Mouse (Mus musculus) spleen, adult 18-20 months (tissue): ENCODE measurements around the gene Maco1.
"Not testable (repeated sequence)": the region's sequence is repeated elsewhere in the genome, so short reads cannot be mapped to it uniquely, and the experiment has no call there.

Experiments
- DNase-seq, 2 experiments: peaks; one replicate each; pipeline ENCODE4 v3.0.0; 2022; ENCODE audit warnings: mixed read lengths in 2 of 2

The Maco1 gene

DNA sequence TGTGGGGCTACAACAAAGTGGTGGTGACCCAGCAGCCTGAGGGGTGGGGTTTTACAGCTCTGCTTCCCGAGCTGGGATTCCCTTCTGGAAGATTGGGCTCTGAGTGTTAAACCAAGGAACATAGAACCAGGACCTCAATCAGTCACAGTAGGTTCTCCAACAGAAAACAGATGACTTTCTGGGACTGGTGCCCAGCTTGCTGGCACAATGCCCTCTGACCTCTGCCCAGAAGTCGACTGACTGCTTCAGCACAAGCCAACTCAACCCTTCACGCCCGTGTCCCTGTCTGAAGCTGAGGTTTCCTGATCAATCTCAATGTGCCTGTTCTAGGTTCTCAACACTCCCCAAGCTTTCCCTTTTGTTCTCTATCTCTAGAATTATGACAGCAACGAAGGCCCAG, 48.4 kb downstream of the Maco1 start:
- DNase-seq = no peak

DNA sequence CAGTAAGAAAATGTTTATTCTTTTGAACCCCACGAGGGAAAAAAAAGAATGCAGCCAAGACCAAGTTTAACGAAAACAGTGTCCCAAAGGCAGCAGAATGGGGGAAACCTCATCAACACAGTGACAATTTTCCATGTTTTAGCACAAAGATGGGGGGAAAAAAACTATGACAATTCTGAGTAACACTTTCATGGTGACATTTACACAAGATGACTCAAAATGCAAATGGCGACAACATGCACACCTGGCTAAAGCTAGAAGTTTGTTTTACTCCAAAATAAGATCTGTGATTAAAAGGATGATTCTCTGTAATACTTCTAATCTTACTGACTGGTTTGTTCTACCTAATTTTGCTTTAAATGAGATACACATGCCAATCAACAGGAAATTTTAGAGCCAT, 50.4 kb downstream of the Maco1 start:
- DNase-seq = no peak

DNA sequence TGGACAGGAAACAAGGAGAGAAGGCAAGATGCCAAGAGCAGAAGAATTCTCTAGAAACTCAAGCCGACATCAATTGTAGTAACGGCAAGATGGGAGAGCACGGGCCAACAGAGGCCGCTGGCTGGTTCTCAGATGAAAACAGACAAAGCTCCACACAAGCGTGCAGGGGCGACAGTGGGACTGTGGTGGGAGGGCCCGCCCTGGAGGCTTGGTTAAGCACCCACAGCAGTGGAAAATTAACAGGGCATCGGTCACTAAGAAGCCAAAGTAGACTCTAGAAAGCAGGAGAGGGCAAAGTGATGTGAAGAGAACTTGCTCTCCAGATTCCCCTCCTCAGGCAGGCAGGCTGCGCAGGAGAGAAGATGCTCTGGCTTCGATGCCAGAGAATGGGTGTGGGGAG, 51.0 kb downstream of the Maco1 start:
- no peak for DNase-seq

DNA sequence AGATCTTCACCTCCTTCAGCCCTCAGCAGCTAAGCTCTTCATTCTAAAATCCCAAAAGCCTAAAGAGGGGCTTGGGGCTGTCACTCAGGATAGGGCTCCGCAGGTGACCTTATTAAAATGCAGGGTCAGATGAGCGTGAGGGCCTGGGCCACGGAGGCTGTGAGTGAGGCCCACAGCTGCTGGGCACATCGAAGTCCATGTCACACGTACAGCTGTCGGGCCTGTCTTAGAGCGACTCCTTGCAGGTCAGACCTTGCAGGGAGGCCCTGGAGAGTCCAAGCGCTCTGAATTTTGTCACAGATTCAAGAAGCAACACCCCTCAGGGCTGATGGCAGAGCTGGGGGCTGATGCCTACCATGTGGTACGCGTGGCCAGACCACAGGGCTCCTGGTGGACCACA, 52.5 kb downstream of the Maco1 start:
- DNase-seq = no peak

DNA sequence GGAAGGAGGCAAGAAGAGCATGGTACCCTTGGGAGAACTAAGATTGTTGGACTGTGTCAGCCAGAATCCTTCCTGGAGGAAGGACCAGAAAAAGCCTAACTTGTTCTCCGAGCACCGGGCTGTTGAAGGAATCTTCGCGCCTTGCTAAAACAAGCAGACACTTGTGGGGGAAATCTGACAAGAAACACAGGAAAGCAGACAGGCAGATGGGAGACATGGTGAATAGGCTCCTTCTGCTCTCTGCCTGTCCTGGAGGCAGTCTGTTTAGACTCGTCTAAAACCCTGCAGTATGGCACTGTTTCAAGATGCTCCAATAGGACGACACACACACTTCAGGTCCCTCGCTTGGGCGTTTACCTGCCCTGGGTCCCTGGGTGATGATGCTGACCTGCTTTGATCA, 53.0 kb downstream of the Maco1 start:
- no peak for DNase-seq

DNA sequence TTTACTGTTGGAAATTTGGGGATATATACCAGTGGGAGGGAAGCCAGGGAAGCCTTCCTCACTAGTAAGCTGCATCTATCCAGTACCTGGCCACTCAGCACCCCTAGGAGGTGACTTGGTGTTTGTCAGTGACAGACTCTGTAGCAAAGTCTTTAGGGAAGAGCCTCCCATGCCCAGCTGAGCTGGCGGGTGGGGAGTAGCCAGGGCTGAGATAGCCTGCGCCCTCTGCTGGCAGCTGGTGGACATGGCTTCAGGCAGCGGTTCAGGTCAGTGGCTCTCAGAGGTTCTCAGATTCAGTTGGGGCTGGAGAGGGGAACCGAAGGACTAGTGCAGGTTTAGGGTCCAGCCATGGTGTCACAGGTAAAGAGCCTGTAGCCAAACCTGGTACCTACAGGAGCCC, 53.9 kb downstream of the Maco1 start:
- DNase-seq = peak; percentile 40 to 67

DNA sequence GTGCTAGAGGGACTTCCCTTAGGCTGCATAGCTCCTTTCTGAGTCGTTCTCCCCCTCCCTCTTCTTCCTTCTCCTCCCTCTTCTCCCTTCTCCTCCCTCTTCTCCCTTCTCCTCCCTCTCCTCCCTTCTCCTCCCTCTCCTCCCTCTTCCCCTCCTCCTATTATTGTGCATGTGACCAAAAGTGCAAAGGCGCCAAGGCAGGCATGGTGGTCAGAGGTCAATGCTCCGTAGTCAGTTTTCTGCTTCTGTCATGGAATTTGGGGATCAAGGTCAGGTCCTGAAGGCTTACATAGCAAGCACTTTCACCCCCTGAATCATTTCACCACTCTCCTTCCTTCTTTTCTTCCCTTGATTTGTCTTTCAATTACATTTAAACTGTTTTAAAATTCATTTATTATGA, 54.3 kb downstream of the Maco1 start:
- DNase-seq = no peak

DNA sequence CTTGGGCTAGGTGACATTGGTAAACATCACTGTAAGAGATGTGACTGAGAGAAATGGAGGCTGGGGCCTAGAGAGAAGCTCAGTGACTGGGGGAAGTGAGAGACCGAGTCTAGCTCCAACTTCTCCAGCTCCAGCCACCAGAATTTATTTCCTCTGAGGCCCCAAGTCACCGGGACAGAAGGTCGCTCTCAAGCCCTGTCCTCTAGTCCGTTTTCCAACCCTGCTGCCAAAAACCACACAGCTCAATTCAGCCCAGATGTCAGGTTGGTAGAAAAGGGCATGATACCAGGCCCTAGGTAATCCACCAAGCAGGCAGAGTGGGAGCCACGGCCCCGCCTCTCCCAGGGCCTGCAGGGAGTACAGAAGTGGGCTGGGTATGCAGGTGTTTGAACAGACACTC, 55.5 kb downstream of the Maco1 start:
- DNase-seq = no peak

DNA sequence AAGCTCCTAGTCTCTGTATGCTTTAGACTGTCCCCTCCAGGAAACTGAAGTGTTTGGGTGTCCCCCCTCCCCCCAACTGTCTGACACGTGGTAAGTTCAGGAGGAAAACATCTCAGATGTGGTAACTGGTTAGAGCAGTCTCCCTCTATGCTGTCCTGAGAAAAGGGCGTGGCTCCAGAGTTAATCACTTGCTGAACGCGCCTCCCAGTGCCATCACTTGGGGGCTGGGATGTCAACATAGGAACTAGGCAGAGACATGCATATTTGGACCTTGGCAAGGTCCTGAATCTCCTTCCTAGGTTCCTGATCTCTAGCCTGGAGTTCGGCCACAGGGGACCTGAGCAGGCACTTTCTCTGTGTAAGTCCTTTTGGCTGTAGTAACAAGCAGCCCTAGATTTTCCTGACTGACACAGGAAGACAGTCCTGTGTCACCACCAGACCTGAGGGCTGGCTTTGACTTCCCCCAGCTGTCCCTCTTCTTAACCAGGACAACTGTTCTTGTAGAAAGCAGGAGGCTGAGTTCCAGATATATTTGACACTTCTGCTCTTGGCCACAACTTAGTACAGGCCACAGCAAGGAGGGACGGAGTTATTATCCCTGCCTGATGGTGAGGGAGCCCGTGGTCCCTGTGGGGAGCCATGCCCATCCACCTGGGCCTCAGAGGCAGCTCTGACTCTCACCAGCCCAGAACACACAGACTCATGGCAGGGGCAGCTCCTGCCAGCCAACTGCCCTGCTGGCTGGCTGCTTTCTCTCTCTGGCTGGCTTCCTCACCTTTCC, 56.4 kb downstream of the Maco1 start:
- no peak for DNase-seq

DNA sequence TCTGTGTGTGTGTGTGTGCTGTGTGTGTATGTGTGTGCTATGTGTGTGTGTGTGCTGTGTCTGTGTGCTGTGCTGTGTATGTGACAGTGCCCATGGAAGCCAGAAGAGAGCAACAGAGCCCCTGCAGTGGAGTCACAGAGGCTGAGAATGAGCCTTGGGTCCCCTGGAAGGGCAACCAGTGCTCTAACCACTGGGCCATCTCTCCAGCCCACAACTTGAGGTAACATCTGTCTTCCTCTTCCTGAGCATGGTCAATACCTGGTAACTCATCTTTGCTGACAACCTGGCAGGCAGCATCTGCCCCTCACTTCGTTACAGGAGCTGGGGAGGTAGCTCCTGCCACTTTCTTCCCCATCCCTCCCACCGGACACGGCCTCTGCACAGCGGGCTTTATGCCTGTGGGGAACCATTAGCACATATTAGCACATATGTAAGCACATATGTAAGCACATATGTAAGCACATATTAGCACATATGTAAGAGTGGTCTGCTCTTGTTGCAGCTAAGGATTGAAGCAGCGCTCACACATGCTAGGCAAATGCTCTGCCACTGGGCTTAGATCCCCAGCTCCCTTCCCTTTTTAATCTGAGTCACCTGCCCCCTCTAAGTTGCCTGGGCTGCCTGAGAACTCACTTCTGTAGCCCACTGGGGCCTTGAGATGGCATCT, 57.2 kb downstream of the Maco1 start:
- DNase-seq = no peak

DNA sequence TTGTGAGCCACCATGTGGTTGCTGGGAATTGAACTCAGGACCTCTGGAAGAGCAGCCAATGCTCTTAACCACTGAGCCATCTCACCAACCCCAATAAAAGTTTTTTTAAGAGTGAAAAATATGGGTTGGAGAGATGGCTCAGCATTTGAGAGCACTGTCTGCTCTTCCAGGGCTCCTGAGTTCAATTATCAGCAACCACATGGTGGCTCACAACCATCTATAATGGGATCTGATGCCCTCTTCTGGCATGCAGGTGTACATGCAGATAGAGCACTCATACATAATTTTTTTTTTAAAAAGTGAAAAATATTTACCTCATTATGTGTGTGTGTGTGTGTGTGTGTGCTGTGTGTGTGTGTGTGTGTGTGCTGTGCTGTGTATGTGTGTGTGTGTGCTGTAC, 58.2 kb downstream of the Maco1 start:
- DNase-seq = not testable (repeated sequence)

DNA sequence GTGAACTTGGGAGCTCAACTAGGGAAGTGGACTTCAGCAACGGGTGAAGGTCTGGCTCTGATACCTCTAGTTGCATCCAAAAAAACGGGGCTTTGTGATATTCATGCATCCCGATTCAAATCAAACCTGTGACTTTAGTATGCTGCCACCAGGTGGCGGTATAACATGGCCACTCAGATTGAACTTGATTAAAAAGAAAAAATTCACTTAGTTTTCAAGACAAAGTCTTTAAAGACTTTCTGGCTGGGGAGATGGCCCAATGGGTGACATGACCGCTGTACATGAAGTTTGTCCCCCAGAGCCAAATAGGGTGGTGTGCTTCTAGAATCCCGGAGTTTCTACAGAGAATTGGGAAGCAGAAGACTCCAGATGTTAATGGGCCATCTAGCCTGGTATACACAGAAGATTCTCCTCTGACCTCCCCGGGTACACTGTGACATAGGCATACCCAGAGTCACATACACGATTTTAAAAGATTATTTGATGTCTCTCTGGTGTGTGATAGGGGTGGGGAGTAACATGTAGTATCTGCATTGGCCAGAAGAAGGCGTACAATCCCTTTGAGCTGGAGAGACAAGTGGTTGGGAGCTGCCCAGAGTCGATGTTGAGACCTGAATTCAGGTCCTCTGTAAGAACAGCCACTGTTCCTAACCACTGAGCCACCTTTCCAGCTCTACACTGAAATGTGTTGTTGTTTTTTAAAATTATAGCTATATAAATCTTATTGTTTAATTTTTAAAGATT, 59.8 kb downstream of the Maco1 start:
- DNase-seq = peak in 1 of 2 experiments; percentile 66

DNA sequence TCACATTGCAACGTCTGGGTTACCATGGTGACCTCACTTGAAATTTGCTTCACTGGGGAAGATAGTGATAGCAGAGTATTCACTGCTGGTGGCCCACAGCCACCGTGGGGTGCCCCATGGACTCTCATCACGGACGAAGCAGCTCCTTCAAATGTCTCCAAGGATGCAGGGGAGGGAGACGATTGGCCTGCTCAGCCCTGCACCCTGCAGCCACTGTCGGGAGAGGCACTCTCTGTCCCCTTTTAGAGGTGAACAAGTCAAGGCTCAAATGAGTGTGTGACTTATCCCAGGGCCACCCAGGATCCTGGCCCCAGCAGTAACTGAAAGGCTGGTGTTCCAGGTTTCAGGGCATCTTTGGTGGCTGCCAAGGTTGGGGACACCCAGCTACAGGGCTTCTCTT, 61.4 kb downstream of the Maco1 start:
- DNase-seq = no peak

DNA sequence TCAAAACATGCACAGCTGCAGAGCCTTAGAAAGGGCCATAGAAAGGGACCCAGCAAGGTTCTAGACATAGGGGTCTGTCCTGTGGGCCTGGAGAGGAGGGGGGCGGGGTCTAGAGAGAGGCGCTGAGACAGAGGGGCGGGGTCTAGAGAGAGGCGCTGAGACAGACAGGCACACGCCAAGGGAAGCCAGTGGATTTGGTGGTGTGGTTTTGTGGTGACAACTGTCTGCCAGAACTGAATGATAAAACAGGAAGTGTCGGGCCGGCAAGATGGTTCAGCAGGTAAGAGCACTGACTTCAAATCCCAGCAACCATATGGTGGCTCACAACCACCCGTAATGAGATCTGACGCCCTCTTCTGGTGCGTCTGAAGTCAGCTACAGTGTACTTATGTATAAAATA, 66.2 kb downstream of the Maco1 start:
- peak; percentile 37 to 48 for DNase-seq

DNA sequence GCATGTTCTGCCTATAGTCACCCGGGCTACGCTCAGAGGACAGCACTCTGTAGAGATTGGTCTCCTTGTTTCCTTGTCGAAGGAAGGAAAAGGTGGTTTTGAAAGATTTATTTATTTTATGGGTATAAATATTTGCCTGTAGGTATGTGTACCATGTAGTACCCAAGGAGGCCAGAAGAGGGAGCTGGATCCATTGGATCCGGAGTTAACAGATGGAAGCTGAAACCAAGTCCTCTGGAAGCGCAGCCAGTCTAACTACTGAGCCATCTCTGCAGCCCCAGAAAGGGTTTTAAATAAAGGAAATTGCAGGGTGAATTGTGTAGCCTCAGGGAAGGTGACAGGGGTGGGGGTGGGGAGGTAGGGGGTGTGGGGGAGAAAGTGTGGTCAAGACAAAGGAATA, 68.4 kb downstream of the Maco1 start:
- no peak for DNase-seq

DNA sequence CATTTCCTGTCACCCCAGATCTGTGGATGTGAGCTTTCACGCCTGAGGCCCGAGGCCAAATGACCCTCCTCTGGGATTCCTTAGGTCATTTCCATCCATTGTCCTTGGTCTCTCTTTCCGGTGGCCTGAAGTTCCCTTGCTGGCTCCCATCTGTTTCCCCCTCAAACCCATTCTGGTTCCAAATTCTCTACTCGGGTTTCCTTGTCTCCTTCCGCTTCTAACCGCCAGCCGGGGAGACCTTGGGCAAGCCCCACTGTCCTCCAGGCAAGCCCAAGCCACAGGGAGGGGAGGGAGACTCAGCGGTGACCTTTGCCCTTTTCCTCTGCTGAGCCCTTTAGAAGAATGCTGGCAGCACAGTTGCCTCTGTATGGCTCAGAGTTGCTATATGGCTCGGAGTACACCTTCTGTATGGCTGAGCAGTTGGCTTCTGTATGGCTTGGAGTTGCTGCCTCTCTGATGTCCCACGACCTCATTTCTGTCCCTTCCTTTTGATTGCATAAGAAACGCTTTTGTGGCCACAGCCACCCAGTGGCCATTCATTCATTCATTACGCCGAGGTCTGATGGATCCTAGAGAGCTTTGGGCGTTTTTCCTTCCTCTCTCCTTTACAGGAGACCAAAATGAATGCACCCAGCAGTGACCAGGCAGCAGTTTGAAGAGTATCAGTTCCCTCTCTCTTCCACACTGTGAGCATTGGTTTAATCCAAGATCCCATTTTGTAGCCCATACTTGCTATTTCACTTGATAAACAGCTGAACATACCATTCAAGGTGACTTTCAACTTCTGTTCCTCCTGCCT, 73.8 kb downstream of the Maco1 start:
- no peak for DNase-seq

DNA sequence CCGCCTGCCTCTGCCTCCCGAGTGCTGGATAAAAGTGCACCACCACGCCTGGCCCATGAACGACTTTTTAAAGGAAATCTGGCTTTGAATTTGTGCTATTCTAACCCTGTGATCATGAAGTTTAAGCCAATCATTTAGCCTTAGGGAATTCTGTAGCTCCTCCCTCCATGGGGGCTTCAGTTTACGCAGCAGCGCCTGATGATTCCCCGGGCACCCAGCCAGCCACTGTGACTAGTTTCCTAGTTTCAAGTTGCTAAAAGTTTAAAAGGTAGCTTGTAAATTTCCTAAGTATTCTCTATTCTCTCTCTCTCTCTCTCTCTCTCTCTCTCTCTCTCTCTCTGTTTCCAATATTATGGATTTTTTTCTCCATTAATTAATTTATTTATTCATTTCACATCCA, 76.9 kb downstream of the Maco1 start:
- no peak for DNase-seq

DNA sequence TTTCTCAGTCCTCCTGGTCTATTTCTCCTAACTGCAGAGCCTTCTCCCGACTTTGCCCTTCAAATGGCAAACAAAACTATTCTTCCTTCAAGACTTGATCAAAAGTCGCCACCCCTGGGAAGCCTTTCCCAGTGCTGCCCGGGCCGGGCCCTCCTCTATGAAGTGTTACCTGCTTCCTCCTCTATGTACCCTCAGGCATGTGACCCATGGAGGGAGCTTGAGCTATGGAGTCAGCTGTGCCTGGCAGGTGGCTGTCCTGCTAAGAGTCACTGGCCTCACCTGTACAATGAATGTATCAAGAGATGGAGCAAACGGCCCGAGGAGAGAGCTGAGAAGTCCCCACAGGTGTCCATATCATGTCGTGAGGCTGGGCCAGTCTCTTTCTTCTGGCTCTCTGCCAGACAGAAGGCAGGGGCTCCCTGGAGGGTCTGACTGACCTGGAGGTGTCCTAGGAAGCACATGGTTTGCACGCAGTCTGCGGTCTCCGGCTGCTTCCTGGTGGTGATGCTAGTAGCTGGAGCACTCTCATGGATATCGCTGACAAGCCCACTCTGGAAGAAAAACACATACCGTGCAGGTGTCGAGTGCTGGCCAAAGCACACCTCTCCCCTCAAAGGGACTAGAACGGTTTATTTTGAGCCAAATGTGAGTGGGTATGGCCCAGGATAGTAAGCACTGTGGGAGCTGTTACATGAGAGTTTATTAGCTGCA, 77.8 kb downstream of the Maco1 start:
- DNase-seq = no peak

DNA sequence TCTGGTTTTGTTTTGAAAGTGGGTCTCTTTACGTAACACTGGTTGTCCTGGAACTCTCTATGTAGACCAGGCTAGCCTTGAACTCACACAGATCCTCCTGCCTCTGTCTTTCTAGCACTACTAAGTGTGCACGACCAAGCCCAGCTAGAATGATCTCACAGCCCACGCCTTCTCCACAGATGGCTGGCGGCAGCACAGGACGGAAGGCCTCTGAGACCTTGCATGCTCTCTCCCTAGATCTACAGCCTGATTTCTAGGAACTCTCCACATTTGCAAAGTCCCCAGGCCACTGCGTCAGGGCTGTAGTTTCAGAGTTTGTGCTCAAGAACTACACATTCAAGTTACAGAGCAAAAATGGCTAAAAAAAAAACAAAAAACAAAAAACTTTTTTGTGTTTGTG, 79.0 kb downstream of the Maco1 start:
- DNase-seq = no peak

DNA sequence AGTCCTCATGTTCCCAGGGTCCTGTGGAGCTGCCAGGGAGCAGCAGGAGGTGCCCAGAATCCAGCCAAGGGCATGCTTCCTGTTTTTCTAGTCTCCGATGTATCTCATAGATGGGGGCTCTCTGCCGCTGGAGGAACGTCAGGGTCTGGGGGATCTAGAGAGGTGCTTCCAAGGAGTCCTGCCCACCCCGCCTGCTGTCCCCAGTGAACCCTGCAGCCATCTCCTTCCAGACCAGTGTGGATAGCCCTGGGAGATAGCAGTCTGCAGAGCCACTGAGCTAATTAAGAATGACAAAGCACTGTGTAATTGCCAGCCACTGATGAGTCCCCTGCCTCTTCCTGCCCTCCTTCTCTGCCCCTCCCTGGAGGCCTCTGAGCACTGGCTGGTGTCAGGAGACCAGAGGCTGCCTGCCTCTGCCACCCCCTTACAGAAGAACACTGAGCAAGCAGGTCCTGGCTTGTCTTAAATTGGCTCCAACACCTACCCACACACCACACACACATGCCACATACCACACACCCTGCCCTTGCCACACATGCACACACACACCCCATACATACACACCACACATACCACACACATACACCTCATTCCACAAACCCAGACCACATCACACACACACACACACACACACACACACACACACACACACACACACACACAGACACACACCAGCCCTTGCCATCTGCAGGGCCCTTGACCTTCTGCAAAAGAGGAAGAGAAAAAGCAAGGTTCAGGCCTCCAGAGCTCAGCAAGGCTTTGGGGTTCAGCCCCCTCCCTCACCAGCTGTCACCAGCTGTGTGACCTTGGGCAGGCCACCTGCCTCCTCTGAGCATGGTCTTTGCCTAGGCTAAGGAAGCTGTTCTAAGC, 80.1 kb downstream of the Maco1 start:
- DNase-seq = peak in 1 of 2 experiments; percentile 53

DNA sequence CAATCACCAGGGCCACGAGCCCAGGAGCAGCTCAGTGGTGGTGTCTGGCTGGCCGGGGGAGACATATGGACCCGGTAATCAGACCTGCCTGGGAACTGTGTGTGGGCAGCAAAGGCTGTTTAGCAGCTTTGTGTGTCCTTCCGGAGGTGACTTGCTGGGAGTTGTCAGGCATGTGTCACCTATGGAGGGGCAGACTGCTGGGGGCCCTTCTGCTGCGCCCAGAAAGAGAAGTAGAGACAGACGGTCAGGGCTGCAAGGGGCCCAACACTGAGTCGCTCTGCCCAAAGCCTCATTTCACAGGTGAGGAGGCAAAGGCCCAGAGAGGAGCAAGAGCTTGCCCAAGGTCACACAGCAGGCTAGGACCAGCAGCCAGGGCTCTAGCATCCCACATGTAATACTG, 83.3 kb downstream of the Maco1 start:
- DNase-seq = no peak
